Mouse (Mus musculus) embryonic facial prominence, embryonic 10.5 days (tissue): ENCODE results near the gene Tiam1. TPM values are rescaled to one million over a fixed set of nuclear protein-coding genes. Genes with fewer than 3 reads are reported as not detected.

Experiments used
- DNase-seq: peaks from one replicate; pipeline ENCODE4 v3.0.0-alpha.2; 2017; ENCODE audit warnings: low spot score
- H3K27ac ChIP-seq: fragments of 300-500 bp; sonication (generic); replicated peaks from 2 replicates; pipeline ENCODE4 v1.5.1; 2016; ENCODE audit warnings: mild to moderate bottlenecking
- H3K27me3 ChIP-seq: fragments of 300-500 bp; sonication (generic); replicated peaks from 2 replicates; pipeline ENCODE4 v1.6.1; 2016; ENCODE audit warnings: low read depth, mild to moderate bottlenecking; ENCODE audit not compliant: poor library complexity, severe bottlenecking
- H3K36me3 ChIP-seq: fragments of 300-500 bp; sonication (generic); replicated peaks from 2 replicates; pipeline ENCODE4 v1.6.1; 2016; ENCODE audit warnings: mild to moderate bottlenecking, moderate library complexity
- H3K4me1 ChIP-seq: fragments of 300-500 bp; sonication (generic); 2 replicates; pipeline ENCODE4 v1.6.1; 2016
- H3K4me3 ChIP-seq: fragments of 300-500 bp; sonication (generic); 2 replicates; pipeline ENCODE4 v1.5.1; 2016; ENCODE audit warnings: mild to moderate bottlenecking, moderate library complexity
- H3K9me3 ChIP-seq: fragments of 300-500 bp; sonication (generic); 2 replicates; pipeline ENCODE4 v1.6.1; 2016; ENCODE audit warnings: mild to moderate bottlenecking
- WGBS: fragments of 180-500 bp; shearing (Covaris S2); methylation state at CpG from one replicate; pipeline ENCODE4 v1.1.7; 2016; 5-methylcytosine and 5-hydroxymethylcytosine counted together
- polyA plus RNA-seq: library from polyadenylated mRNA; unstranded; fragments of >200 nt; fragmentation: Nextera tagmentation; extraction: Ambion mirVana; gene quantifications from 2 replicates; pipeline ENCODE4 v1.2.1, GENCODE M21; 2016

Gene Tiam1
- polyA plus RNA-seq, 1 experiment from 2014 or later = 25.3 TPM

GRCm38 (mm10) chr16:90170676-90171075 is 27.1 kb upstream of the Tiam1 start:
- DNase-seq = no peak
- no peaks in the 10 kb centered on the region for H3K36me3 ChIP-seq
- 97% methylated on average over 1 of the region's 1 CpGs for WGBS
- no peak overlapping the region for H3K4me3 ChIP-seq
- H3K9me3 ChIP-seq = no peaks in the 10 kb centered on the region
- H3K27ac ChIP-seq = no peak overlapping the region
- H3K4me1 ChIP-seq = peaks cover 3% of the 10 kb centered on the region; the same call in 1 of the 2 replicates
- no peaks in the 10 kb centered on the region for H3K27me3 ChIP-seq

- WGBS = 76% methylated on average over 13 of the region's 13 CpGs
- H3K27me3 ChIP-seq = no peaks in the 10 kb centered on the region
- no peak for DNase-seq
- no peaks in the 10 kb centered on the region for H3K9me3 ChIP-seq
- no peak overlapping the region for H3K4me3 ChIP-seq
- H3K4me1 ChIP-seq = peaks cover 3% of the 10 kb centered on the region; the same call in 1 of the 2 replicates
- no peaks in the 10 kb centered on the region for H3K36me3 ChIP-seq
- H3K27ac ChIP-seq = no peak overlapping the region
Measured at GRCm38 (mm10) chr16:90169863-90170630, 26.5 kb upstream of the Tiam1 start.

GRCm38 (mm10) chr16:90167646-90168045 is 24.1 kb upstream of the Tiam1 start:
- no peak overlapping the region for H3K27ac ChIP-seq
- no peaks in the 10 kb centered on the region for H3K9me3 ChIP-seq
- no peaks in the 10 kb centered on the region for H3K36me3 ChIP-seq
- DNase-seq = peak; percentile 75
- H3K4me1 ChIP-seq = peaks cover 3% of the 10 kb centered on the region; the same call in 1 of the 2 replicates
- 31% methylated on average over 10 of the region's 10 CpGs for WGBS
- no peak overlapping the region for H3K4me3 ChIP-seq
- no peaks in the 10 kb centered on the region for H3K27me3 ChIP-seq

- no peak overlapping the region for H3K27ac ChIP-seq
- 57% methylated on average over 2 of the region's 2 CpGs for WGBS
- DNase-seq = no peak
Measured at GRCm38 (mm10) chr16:90165435-90165834, 21.9 kb upstream of the Tiam1 start.

GRCm38 (mm10) chr16:90164942-90165341 is 21.4 kb upstream of the Tiam1 start:
- 93% methylated on average over 11 of the region's 11 CpGs for WGBS
- no peak overlapping the region for H3K27ac ChIP-seq
- H3K4me3 ChIP-seq = no peak overlapping the region
- no peaks in the 10 kb centered on the region for H3K36me3 ChIP-seq
- no peaks in the 10 kb centered on the region for H3K27me3 ChIP-seq
- H3K9me3 ChIP-seq = no peaks in the 10 kb centered on the region
- no peak for DNase-seq
- H3K4me1 ChIP-seq = peaks cover 3% of the 10 kb centered on the region; the same call in 1 of the 2 replicates

More at GRCm38 (mm10) chr16:90165435-90165834, 21.9 kb upstream of the Tiam1 start:
- no peaks in the 10 kb centered on the region for H3K27me3 ChIP-seq
- no peaks in the 10 kb centered on the region for H3K36me3 ChIP-seq
- no peaks in the 10 kb centered on the region for H3K9me3 ChIP-seq
- no peak overlapping the region for H3K4me3 ChIP-seq
- peaks cover 3% of the 10 kb centered on the region; the same call in 1 of the 2 replicates for H3K4me1 ChIP-seq

- no peaks in the 10 kb centered on the region for H3K36me3 ChIP-seq
- no peak overlapping the region for H3K4me3 ChIP-seq
- H3K27ac ChIP-seq = no peak overlapping the region
- 60% methylated on average over 7 of the region's 7 CpGs for WGBS
- no peaks in the 10 kb centered on the region for H3K9me3 ChIP-seq
- H3K27me3 ChIP-seq = 0 out of 2 replicates have a peak, but pooled peaks cover 4% of the 10 kb centered on the region
- DNase-seq = no peak
- peaks cover 7% of the 10 kb centered on the region for H3K4me1 ChIP-seq
Measured at GRCm38 (mm10) chr16:90155080-90155479, 11.5 kb upstream of the Tiam1 start.

- H3K27me3 ChIP-seq = 0 out of 2 replicates have a peak, but pooled peaks cover 5% of the 10 kb centered on the region
- no peaks in the 10 kb centered on the region for H3K9me3 ChIP-seq
- H3K36me3 ChIP-seq = no peaks in the 10 kb centered on the region
- 72% methylated on average over 6 of the region's 6 CpGs for WGBS
- DNase-seq = peak; percentile 37
- H3K4me1 ChIP-seq = peaks cover 13% of the 10 kb centered on the region
- H3K4me3 ChIP-seq = no peak overlapping the region
- 0 out of 2 replicates have a peak overlapping the region, but pooled peaks have one; percentile 62 for H3K27ac ChIP-seq
Measured at GRCm38 (mm10) chr16:90150820-90151219, 7.3 kb upstream of the Tiam1 start.

GRCm38 (mm10) chr16:90150126-90150525 is 6.6 kb upstream of the Tiam1 start:
- Histone ChIP-seq H3K36me3 (no peaks in the 10 kb centered on the region), H3K9me3 (no peaks in the 10 kb centered on the region), H3K4me3 (no peak overlapping the region), H3K4me1 (peaks cover 14% of the 10 kb centered on the region), H3K27ac (peak overlapping the region; percentile 62; the same call in 1 of the 2 replicates), H3K27me3 (0 out of 2 replicates have a peak, but pooled peaks cover 5% of the 10 kb centered on the region)
- 56% methylated on average over 7 of the region's 7 CpGs for WGBS
- no peak for DNase-seq

- Histone ChIP-seq H3K36me3 (no peaks in the 10 kb centered on the region), H3K27me3 (0 out of 2 replicates have a peak, but pooled peaks cover 5% of the 10 kb centered on the region), H3K4me3 (no peak overlapping the region), H3K4me1 (peaks cover 19% of the 10 kb centered on the region), H3K27ac (peak overlapping the region; percentile 51; the same call in 1 of the 2 replicates), H3K9me3 (no peaks in the 10 kb centered on the region)
- DNase-seq = no peak
- 78% methylated on average over 9 of the region's 9 CpGs for WGBS
Measured at GRCm38 (mm10) chr16:90149335-90149734, 5.8 kb upstream of the Tiam1 start.

- Histone ChIP-seq H3K4me1 (peaks cover 48% of the 10 kb centered on the region), H3K27ac (no peak overlapping the region)
Measured at GRCm38 (mm10) chr16:90145244-90145643, 1.7 kb upstream of the Tiam1 start.

GRCm38 (mm10) chr16:90144541-90144940 is 972 bp upstream of the Tiam1 start:
- DNase-seq = no peak
- WGBS = 12% methylated on average over 13 of the region's 13 CpGs
- Histone ChIP-seq H3K36me3 (no peaks in the 10 kb centered on the region), H3K27me3 (0 out of 2 replicates have a peak, but pooled peaks cover 6% of the 10 kb centered on the region), H3K4me1 (peaks cover 49% of the 10 kb centered on the region), H3K9me3 (no peaks in the 10 kb centered on the region), H3K4me3 (peak overlapping the region; percentile 82), H3K27ac (peak overlapping the region; percentile 99)

More at GRCm38 (mm10) chr16:90145244-90145643, 1.7 kb upstream of the Tiam1 start:
- H3K27me3 ChIP-seq = 0 out of 2 replicates have a peak, but pooled peaks cover 9% of the 10 kb centered on the region
- H3K9me3 ChIP-seq = no peaks in the 10 kb centered on the region
- no peak for DNase-seq
- H3K4me3 ChIP-seq = peak overlapping the region; percentile 82
- no peaks in the 10 kb centered on the region for H3K36me3 ChIP-seq
- WGBS = 91% methylated on average over 1 of the region's 1 CpGs

GRCm38 (mm10) chr16:90143416-90143759 is 181 bp downstream of the Tiam1 start:
- DNase-seq = no peak
- Histone ChIP-seq H3K9me3 (no peaks in the 10 kb centered on the region), H3K27ac (peak overlapping the region; percentile 99), H3K36me3 (no peaks in the 10 kb centered on the region), H3K4me3 (peak overlapping the region; percentile 82), H3K4me1 (peaks cover 54% of the 10 kb centered on the region), H3K27me3 (0 out of 2 replicates have a peak, but pooled peaks cover 6% of the 10 kb centered on the region)
- WGBS = under 1% methylated on average over 21 of the region's 21 CpGs
